Mouse (Mus musculus): ENCODE measurements around the gene Stmnd1.
"Not testable (repeated sequence)": the region's sequence is repeated elsewhere in the genome, so short reads cannot be mapped to it uniquely, and the experiment has no call there.

Gene Stmnd1

DNA sequence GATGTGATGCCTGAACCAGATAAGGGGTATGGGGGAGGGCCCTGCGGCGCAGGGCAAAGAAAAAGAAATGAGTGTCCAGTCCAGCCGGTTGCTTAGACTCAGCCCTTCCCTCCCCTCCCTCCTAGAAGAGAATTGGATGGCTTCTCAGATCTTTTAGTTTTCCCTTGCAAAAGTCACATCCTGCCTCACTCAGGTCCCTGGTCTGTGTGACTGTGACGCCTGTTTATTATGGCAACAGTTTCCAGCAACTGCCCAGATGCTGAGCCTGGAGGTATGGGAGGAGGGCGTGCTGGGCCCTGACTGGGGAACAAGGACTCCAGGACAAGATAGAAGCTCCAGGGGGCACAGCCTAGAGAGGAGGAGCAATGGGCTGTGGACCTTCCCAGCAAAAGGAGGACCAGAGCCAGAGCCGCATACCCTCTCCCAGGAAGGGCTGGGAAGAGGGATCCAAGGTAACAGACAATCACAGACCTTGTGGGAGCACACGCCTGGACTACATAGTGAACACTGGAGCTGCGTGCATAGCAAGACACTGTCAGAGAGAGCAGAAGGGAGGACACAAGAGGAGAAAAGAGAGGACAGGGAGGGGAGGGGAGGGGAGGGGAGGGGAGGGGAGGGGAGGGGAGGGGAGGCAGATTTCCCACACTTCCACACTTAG lies at the start of gene Stmnd1:
TSS of gene Stmnd1 (plus strand) at position 269 of the 658 bp plus-strand sequence.
- no peak for DNase-seq

DNA sequence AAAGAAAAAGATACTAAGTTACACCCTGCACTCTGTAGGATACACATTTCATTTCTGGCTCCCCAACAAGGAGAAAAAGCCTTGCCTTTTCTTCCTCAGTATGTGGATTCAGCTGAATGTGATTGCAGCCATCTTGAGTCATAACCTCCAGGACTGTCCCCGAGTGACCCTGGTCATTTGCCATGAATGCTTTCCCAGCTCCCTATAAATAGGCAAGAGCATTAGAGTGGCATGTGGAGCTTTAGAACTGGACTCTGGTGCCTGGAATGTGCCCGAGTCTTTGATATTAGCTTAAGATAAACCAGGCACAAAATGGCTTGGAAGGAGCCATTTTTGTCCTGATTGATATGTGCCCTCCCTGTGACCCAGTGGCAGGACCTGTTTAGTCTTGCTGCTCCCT lies 46.6 kb upstream of the Stmnd1 start:
- no peak for DNase-seq

- DNase-seq: no peak
Measured at GRCm38 (mm10) chr13:46227486-46227885, 46.0 kb upstream of the Stmnd1 start.

- not testable (repeated sequence) for DNase-seq
Measured at GRCm38 (mm10) chr13:46228750-46229149, 44.8 kb upstream of the Stmnd1 start.

DNA sequence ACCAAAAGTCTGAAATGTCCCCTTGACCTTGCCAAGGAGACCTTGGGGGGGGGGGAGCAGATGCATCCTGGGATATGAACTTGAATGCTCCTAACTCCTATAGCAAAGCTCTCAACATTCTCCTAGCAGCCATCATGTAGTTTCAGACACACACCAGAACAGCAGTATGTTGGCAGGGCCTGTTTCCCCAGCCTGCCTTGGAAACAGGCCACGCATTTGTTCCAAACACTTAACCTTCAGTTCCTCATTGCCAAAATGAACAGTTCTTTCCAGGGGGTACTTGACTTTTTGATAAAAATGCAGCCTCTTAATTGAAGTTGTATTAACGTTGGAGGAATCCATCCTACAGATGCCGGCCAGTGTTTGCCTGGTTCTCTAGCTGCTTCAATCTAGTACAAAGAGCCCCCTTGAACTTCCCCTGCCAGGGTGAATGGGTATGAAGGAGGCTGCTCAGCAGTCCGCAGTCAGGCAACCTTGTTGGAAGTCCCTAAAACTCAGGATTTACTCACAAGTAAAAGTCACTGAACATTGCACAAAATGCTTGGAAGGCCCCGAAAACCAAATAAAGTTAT lies 41.9 kb upstream of the Stmnd1 start:
- no peak for DNase-seq

DNA sequence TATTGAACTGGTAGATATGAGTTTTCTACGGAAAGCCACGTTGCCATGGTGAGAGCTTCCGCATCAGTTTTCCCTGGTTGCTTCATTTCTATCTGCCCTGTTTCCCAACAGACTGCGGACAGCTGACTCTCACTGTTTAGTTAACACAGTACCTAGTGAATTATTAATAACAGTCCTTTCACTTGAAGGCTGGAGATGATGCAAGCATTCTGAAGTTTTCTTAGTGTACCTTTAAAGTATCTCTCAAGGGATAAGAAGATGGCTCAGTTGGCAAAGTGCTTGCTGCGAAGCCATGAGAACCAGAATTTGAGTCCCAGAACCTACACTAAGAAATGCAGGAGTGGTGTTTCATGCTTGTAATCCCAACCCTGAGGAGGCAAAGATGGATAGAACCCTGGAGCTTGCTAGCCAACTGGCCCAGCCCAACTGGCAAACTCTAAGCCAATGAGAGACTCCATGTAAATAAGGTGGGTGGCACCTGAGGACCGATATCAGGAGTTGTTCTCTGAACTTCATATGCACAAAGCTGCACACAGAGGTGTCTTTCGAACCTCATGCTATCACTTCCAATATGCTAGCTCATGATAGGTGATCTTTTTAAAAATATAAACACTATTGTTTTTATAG lies 35.7 kb upstream of the Stmnd1 start:
- no peak for DNase-seq

GRCm38 (mm10) chr13:46238796-46239195 lies 34.7 kb upstream of the Stmnd1 start:
- DNase-seq: no peak

DNA sequence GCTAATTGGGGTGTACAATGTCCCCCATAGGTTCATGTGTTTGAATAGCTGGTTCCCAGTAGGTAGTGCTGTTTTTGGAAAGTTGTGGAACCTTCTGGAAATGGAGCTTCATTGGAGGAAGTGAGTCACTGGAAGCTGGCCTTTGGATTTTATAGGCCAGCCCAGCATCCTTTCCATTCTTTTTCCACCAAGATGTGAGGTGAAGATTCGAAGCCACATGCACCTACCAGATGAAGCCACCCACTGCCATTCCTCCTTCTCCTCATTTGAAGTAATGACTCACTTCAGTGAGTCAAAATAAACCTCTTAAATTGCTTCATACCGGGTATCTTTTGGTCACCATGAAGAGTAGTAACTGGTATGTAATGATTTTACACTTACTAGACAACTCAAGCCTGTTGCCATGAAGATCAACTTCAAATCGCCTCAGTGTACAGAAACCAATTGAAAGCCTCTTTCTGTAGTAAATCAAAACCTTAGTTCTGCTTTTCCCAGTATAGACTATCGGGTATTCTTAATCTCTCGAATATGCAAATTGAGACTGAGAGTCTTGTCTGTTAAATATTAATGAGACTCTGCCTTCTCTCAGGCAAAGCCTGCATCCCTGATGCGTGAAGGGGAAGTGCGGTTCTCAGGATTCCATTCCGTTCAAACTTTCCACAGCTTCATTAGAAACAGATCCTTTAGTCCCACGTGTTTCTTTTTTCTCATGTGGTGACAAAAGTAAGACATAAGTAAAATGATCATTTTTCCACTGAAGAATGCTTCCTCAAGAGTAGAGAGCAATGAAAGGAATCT lies 31.9 kb upstream of the Stmnd1 start:
- DNase-seq: no peak

DNA sequence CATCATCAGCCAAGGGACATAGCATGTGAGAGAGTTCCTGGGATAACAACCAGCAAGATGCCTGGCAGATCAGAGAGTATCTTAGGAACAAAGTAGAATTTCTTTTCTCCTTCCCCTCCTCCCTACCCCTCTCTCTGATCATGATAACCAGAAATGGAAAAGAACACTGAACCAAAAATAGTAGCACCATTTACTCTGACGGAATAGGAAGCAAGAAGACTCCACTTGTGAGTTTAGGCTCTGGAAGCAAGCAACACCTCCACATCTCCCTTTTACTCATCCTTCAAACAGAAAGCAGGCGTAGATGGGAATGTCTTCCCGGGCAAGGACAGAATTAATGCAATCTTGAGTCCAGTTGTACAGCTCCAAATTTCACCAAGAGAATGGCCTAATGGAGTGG lies 19.8 kb upstream of the Stmnd1 start:
- DNase-seq: no peak

DNA sequence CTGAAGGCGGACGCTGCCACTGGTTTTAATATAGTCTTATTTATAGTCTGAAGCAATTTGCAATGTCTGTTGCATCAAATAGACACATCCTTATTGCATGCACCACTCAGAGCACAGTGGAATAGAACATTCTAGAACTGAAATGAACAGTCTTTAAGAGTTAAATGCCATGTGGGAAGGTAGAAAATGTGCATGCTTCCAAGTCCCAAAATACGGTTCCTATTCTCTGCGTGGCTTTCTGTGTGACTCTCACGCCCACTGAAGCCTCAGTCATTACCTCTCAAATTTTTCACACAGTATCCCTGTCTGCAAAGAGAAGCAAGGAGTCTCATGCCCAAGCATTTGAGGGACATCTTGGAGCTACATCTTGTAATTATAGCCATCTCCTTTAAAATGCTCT lies 19.4 kb upstream of the Stmnd1 start:
- no peak for DNase-seq

- no peak for DNase-seq
Measured at GRCm38 (mm10) chr13:46255616-46256015, 17.9 kb upstream of the Stmnd1 start.

DNA sequence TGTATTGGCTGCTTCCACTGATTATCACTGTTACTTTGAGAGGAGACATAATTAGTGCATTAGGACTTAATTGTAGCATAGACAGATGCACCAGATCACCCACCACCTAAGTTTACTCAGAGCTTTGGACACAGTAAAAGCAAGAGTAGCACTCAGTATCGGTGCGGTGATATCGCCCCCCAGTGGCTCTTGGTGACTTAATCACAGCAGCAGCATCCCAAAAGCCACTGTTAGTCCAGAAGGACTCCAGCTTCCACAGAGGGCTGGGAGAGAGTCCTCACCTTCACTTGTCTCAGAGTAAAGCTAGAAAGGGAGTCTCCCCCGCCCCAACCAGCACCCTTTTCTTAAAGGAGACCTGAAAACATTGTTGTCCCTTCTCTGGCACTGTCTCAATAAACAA lies 15.7 kb upstream of the Stmnd1 start:
- peak; percentile 8 to 49 for DNase-seq

DNA sequence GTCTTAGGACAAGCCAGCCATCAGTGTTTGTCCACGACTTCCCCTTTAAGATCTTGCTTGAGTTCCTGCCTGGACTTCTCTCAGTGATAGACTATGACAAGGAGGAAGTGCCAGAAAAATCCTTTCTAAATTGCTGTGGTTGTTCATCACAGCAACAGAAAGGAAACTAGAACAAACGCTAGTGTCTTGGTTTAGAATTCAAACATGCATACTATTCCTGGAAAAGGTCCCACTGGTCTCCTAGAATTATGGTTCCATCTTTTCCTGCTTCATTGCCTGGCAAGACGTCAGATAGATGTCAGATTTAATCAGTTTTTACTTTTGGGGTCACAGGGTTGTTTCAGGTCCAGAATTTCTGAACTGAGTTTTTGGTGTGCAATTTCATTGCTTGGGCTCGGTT lies 14.0 kb upstream of the Stmnd1 start:
- DNase-seq: no peak

DNA sequence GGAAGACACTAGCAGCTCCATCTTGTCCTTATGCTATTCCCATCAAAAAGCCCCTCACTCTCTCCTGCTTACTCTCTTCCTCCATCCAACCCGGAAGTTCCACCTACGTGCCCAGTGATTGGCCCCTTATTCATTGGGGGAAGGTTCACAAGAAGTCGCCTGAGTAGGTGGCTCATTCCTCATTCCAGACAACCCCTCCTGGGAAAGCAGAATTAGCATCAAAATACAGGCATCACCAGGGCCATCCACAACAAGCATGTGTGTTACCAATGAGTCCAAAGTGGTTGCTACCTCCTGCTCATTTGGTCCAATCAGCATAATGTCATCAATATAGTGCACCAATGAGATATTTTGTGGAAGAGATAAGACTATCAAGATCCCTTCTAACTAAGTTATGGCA lies 12.3 kb upstream of the Stmnd1 start:
- no peak for DNase-seq

GRCm38 (mm10) chr13:46267783-46268182 lies 5.7 kb upstream of the Stmnd1 start:
- DNase-seq: no peak

- no peak for DNase-seq
Measured at GRCm38 (mm10) chr13:46268341-46268740, 5.2 kb upstream of the Stmnd1 start.

DNA sequence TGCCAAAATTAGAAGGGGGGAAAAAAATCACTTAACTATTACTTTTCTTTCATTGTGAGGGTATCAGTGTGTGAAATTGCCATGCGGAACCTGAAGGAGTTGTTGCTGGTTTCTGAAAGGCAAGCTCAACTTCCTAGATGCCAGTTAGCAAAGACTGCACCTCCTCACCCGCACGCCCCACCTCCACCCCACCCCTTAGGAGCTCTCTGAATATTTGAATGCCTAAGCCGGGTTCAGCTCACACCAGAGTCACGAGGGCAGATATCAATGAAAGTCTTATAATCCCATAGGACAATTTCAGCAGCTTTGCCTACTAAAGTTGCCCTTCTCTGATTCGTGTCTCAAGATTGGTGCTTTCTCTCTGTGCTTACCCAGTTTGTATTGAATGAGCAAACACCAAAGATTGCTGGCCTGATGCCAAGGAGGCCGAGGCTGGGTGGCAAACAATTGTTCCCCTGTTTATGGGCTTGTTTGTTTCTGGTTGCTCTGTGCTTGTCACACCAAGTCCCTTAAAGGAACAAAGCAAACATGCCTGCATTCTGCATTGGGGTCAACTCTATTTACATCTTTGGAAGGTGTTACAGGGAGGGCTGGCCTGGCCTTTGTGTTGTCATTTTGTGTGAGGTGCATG lies 4.6 kb upstream of the Stmnd1 start:
- peak in 1 of 2 experiments; percentile 15 for DNase-seq

DNA sequence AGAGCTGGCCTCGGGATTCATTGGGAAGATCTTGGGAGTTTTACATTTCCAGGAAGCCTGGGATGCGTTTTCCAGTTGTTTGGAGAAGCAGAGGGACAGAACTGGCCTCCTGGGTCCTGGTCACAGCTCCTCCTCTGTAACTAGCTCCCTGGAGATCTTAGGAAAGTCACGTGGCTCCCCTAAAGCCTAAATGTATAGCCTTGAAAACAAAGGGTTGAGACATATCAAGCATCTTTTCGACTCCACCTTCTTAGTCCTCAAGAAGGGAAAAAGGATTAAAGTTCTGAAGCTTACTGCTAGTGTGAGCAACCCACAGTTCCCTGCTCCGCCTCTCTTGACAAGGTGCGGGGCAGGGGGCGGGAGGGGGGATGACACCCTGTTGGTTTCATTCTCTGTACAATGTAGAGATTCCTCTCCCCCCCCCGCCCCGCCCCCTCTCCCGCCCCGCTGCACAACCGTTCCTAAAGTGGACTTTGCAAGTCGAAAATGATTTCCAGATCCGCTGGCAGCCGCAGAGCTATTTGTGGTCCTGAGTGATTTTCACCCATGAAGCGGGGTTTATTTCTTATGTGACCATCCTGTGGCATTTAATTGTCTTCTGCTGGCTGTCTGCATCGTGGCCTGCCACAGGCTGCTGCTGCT lies 589 bp upstream of the Stmnd1 start:
- DNase-seq: no peak

- no peak for DNase-seq
Measured at GRCm38 (mm10) chr13:46275701-46276100, 2.2 kb downstream of the Stmnd1 start.

DNA sequence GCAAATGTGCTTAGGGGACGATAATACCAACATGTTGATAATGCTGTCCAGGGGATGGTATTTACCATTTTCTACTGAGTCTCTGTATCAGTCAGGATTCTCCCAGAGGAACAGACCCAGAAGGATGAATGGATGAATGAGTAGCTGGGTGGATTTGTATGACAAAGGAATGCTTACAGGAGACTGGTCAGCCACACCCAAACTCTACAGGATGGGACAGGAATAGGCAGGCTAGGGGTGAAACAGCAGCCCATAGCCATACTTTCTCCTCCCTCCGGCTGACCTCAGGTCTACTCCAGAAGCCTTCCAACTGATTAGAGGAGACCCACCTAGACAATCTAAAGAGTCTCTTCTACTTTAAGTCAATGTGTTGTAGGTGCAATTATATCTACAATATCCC lies 9.0 kb downstream of the Stmnd1 start:
- no peak for DNase-seq

GRCm38 (mm10) chr13:46287801-46288200 lies 14.3 kb downstream of the Stmnd1 start:
- no peak for DNase-seq

- DNase-seq: no peak
Measured at GRCm38 (mm10) chr13:46288372-46288771, 14.9 kb downstream of the Stmnd1 start.

DNA sequence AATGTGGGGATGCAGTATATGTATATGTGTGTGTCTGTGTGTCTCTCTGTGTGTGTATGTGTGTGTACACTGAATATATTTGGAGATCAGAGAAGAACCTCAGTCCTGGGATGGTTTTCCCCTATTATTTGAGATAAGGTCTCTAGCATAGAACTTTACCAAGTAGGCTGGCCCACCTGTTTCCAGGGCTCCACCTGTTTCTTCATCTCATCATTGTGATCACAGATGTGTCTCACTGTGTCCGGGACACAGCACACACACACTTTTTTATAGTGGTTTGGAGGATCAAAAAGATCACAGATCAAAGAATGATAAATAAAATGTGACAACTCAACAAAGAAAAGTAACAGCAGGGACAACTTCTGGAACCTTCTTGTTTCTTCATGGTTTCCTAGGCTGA lies 17.0 kb downstream of the Stmnd1 start:
- no peak for DNase-seq
